Mouse (Mus musculus): ENCODE measurements around the gene Zfp334.

Zfp334 gene

DNA sequence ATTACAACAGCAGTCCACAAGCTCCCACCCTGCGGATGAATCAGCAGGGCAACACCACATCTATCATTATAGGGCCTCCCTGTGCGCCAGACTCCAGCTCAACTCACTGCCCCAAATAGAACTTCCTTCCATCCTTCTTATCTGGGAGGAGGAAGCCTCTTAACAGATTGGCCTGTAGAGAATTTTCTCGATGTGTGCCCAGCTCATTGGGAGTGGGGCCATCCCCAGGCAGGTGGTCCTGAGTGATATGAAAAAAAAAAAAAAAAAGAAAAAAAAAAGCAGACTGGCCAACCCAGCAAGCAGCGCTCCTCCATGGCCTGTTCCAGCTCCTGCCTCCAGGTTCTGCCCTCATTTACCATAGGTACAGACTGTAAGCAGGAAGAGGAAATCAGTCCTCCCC is 12.1 kb downstream of the Zfp334 start:
- no peak for DNase-seq (ENCODE audit: low spot score)

DNA sequence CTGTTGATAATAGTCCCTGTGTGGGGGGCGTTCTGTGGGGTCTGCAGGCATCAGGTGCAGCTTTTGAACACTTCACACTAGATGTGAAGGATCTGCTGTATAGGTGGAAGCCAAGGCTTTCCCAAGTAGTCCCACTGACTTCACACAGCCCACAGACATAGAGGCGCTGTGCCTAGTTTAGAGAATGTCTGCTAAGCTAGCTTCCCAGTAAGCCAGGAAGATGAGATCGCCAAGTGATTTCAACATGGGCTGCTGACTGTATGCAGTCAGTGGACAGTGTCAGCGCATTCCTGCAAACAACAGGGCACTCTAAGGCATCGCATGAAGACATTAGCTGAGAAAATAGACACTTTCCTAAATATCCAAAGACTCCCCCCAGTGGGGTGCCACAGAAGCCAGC is 12.6 kb downstream of the Zfp334 start:
- DNase-seq (ENCODE audit: low spot score), result no peak

DNA sequence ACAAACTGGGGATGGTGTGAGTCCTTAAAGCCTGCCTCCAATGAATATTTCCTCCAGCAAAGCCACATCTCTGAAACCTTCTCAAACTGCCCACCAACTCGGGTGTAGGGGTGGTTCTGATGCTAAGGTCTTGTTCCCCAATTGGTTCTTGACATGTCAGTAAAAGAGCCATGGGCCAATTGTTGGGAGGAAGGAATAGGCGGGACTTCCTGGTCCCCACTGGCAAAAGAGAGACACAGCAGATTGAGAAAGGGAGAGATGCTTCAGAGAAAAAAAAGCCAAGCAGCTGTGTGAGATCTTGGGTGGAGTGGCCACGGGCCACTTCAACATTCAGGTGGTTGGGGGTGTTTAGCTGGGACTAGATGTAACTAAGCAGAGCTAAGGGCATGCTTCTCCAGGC is 17.0 kb downstream of the Zfp334 start:
- DNase-seq (ENCODE audit: low spot score), result no peak

DNA sequence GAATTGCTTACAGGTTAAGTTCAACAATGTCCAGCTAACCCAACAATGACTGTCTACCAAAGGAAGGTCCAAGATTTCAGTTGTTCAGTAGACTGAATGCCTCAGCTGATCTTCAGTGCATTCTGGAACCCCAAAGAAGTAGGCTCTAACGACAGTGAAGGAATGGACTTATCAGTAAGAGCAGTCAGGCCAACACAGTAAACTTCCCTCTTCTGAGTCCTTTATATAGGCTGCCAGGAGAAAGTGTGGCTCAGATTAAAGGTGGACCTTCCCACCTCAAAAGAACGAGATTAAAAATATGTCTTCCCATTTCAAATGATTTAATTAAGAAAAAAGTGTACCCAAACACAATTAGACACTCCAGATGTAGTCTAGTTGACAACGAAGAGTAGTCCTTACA is 17.7 kb downstream of the Zfp334 start:
- DNase-seq (ENCODE audit: low spot score), result no peak

DNA sequence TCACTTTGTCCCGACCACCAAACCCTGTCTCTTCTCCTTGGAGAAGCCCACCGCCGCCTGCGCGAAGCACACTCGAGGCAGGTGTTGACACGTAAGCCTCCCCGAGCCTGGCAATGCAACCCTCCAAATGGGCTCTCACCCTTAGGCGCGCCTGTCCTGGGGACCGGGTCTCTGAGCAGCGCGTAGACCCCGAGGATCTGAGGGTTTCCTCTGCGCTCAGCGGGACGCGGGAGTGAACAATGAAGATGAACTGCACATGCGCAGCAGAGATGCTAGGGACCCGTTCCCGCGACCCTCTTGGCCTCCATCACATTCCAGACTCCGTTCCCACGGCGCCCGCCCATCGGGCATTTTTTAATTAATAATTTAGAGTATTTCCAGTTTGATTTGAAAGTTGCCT is 19.6 kb downstream of the Zfp334 start, which contains the start of gene Zfp663:
Zfp663 (minus strand) TSS at position 234 of the 400 bp plus-strand sequence.
- no peak for DNase-seq (ENCODE audit: low spot score)

DNA sequence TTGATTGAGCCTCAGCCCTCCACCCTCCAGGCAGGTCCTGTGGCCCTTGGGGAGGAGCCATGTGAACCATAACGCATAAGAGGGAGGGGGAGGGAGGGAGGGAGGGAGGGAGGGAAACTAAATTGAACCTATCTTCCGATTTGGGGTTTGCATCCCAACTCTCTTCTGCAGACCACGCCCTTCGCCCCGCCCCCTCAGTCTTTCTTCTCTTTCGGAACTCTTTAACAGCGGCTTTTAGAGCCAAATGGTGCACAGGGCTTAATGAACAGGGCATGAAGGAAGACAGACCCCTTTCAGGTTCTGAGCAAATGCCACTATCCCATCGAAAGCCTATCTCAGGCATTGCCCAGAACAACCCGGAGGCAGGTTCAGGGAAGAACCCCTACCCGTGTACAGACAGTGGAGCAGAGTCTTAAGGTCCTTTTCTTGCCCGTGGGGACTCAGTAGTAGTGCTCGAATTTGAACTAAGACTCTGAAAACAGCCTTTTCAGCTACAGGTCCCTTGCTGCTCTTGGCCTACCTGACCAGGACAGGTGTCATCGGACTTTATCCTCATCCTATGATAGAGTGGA is 20.1 kb downstream of the Zfp334 start:
- DNase-seq (ENCODE audit: low spot score), result no peak

DNA sequence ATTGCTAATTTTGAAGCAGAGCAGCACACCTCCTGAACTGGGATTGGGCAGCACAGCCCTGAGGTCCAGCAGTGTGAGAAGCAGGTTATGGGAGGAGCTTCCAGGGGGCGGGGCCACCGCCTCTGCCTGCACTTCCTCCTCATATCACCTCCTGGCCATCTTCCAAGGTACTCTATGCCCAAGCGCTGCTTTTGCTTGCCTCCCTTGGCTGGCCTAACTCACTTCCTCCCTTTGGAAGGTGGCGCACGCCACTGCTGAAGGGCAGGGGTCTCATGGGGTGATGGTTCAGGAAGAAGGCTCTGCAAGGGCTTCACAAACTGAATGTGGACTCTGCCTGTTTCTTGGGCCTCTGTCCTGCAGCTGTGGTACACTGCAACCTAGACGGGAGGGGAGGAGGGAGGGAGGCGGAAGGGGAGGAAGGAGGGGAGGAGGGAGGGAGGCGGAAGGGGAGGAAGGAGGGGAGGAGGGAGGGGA is 21.0 kb downstream of the Zfp334 start:
- peak; percentile 57 for DNase-seq (ENCODE audit: low spot score)

DNA sequence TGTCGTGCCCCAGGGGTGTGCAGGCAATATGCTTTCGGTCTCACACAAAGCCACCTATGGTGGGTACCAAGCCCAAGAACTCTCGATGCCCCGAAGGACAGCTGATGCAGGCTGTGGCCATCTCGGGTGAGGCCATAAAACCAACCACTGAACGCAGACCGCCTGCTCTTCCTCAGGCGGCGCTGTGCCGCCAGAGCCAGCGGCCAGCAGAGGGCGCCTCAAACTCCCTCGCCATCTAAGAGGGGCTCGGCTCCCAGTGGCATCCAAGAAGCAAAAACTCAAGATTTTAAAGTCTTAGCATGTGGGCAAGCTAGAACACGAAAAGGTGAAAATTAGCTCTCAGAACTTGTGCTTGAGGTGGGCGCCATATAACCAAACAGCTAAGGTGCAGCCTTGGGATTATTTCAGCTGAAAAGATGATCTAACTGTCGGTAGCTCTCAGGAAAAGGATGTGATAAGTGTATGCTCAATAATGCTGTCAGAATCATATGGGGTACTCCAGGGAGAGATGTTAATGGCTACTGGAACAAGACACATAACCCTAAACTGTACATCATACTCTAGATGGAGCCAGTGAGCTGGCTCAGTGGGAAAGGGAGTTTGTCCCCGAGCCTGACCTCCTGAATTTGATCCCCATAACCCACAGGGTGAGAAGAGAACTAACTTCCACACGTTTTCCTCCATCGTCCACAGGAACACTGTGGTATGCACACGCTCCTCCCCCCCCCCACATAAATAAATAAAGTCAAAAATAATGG is 23.5 kb downstream of the Zfp334 start:
- DNase-seq (ENCODE audit: low spot score), result no peak

DNA sequence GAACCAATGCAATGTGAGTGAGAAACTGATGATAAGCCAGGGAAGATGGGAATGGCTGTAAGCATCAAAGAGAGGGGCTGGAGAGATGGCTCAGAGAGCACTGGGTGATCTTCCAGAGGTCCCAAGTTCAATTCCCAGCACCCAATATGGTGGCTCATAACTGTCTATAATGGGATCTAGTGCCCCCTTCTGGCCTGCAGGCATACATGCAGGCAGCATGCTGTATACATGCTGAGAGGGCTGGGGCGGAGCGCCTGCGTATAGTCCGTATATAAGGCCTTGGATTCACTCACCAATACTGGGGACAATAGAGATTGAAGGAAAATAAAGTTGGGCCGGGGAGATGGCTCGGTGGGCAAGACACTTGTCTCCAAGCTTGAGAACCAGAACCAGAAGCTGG is 24.8 kb downstream of the Zfp334 start:
- no peak for DNase-seq (ENCODE audit: low spot score)

DNA sequence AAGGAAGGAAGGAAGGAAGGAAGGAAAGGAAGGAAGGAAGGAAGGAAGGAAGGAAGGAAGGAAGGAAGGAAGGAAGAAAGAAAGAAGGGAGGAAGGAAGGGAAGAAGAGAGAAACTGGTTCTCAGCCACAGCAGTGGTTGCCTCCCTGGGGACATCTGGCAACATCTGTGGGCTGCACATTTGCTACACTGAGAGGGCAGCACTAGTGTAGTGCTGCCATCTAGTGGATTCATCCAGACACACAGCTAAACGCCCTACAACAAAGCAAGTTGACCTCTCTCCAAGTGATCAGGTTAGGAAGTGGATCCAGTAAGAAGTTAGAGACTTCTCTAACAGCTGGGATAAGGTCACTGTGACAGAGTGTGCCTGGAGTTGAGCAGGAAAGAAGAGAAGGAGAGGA is 27.2 kb downstream of the Zfp334 start:
- DNase-seq (ENCODE audit: low spot score), result peak; percentile 37

DNA sequence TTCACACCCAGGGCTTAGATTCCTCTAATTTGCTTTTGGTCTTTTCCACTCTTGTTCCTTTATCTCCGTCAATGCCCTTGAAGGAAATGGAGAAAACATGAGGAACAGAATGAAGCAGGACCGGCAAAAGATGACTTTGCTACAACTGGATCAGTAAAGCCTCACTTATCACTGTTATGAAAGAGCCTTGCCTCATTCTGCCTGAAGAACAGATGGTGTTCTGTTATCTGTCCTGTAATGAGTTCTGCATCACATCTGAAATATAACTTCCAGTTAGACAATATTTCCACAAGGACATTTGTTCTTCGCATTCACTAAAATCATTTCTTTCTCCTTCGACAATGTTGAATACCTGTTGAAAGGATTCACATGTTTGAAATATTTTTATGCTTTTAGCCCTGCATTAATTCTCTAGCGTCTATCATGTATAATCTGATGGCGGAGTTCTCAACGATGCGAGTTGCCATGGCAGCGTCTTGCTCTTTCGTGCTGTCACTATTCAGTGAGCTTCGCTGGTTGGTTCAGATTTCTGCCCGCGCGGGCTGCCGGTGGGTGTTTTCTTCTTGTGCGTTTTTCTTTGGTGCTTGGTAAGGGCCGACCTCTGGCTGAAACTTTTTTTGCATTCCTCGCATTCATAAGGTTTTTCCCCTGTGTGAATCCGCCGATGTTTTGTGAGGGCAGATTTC is 36.1 kb downstream of the Zfp334 start:
- DNase-seq (ENCODE audit: low spot score), result no peak

DNA sequence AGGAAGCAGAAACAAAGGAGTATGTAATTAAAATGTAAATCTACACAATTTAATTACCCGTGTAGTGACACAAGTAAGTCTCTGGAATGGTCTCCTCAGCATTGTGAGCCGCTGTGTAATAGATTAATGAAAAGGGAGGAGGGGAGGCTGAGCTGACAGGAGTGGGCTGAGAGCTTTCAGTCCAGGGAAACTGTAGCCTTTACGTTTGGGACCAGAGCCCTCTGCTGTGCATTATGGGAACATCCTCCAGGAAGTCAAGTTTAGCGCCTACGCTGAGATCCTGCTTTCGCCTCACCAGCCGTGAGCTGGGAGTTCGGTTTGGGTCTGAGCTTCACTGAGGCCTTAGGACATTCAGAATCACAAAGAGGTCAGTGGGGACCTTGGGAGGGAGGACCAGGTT is 38.6 kb downstream of the Zfp334 start:
- no peak for DNase-seq (ENCODE audit: low spot score)

DNA sequence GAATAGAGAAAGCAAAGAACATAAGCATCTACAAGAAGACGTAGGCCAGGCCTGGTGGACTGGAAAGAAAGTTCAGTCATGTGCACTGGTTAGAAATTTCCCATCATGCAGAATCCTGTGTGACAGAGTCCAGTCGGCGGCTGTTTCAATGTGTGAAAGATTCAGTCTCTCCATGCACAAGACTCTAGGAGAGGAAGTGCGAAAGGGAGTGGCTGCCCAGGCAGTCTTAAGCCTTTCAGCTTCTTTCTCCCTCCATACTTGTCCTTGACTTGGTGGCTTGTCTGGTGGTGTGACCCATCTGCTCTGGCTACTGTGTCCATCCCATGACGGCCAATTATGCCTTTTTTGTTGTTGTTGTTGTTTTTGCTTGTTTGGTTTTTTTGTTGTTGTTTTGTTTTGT is 41.9 kb downstream of the Zfp334 start:
- DNase-seq (ENCODE audit: low spot score), result no peak

DNA sequence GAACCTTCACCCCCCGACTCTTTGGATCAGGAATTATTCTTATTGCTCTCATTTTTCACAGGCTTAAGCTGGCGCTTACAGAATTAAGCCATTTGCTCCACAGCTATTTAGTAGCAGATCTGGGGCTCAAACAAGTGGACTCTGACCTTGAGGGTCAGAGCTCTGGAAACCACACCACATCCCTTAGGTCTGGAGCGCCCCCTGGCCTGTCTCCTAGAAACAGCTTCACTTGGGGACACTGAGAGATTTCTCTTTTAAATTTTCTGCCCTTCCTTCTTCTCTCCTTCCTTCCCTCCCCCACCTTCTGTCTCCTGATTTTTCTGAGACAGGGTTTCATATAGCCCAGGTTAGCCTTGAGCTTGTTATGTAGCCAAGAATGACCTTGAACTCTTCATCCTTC is 50.9 kb downstream of the Zfp334 start:
- peak; percentile 45 for DNase-seq (ENCODE audit: low spot score)

DNA sequence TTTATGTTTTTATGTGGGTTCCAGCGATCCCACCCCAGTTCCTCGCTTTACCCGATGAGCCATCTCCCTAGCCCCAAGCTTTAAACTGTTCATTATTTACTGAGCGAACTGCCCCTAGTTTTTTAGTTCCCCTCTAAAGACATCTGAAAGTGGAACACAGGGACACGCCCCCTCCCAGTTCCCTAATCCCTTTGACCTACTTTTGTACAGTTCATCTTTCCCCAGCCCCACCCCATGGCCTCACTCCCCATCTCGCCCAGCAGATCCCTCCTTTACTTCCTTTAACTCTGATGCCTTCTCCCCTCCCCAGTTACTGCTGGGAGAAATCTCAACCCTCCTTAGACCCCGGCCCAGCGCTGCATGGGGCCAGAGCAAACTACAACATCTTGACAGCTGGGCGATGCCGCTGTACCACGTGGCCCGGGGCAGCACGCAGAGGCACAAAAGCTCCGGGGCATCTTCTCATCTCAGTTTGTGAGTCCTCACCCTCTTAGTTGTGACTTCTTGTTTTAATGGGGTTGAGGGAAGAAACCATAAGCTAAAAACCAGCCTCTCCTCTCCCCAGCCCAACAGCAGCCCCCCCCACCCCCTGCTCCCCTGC is 55.3 kb downstream of the Zfp334 start:
- no peak for DNase-seq (ENCODE audit: low spot score)

DNA sequence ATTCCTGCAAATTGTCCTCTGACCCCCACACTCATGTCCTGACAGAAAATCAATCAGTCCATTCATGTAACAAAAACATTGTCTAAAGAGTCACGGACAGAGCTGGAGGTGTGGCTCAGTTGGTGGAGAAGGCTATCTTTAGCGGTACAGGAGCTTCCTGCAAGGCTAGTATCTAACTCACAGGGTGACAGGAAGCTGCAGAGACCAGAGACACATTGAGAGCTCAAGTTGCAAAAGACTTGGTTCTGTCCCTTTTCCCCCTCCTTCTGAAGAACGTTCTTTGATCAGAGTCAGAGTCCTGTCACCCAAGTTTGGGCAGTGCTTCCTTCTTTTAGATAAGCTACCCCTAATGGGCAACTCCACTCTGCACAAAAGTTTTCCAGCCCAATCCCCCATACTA is 58.4 kb downstream of the Zfp334 start:
- DNase-seq (ENCODE audit: low spot score), result no peak

DNA sequence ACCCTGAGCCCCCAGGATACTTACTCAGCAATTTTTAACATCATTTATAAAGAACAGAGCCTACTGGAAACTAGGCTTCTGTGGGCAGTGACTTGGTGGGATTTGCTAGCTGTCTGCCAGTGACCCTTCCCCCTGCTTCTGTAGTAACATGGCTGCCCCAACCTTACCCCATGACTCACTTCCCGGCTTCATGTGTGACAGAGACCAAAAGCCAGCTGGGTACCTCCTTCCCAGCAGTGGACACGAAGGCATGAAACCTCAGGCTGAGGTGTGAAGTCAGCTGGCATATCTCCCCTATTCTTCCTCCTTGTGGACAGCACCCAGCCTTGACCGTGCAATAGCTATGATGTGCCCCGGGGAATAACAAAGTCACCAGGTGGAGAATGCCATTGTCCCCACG is 59.3 kb downstream of the Zfp334 start:
- no peak for DNase-seq (ENCODE audit: low spot score)

DNA sequence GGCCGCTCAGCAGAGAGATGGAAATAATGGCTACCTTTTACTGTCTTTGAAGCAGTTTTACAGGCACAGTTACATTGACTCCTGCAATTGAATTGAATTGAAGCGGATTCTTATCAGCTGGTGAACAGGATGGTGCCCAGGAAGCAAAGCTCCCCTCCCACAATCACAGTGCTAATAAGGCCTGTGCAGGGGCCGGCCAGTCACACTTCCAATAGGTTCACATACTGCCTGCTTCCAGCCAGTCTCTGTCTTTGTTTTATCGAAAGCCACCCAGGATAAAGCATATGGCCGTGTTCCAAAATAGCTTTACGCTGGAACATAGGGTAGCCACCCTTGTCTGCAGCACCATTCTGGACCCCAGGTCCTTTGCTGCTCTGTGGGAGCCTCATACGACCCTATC is 60.7 kb downstream of the Zfp334 start:
- no peak for DNase-seq (ENCODE audit: low spot score)

DNA sequence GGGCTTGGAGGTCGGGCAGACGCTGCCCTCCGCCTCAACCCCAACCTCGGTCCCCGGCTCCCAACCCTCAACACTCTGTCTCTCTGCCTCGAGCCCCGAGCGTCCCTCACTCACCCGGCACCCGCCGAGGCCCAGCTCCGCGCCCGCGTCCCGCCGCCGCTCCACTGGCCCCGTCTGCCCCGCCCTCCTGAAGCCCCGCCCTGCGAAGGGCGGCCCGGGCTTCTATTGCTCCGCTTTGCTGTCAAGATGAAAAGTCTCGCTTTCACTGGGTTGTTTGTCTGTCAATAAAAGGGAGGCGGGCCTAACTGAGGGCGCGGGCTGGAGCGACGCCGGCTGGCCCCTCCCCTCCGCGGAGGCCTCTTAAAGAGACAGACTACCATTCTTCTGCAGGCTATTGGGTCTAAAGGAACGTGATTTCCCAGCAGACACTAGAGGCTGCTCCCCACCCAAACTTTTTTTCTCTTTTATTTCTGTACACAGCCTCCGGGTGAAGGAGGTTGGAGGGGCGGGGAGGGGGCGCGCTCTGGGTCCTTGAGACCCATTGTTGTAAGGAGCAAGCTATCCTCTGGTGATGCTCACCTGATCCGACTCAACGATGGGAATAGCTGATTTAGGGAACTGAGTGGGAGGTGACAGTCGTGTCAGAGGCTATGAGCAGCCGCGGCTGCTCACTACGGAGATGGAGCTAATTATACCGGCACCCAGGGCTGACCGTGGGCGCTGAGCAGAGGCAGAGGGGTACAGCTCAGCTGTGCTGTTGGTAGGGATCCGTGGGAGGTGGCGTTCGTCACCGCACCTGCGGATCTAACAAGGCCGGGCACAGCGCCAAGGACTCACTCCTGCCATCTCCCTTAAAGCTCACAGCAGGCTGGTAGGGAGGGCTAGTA is 61.5 kb downstream of the Zfp334 start, which contains the start of gene Elmo2:
Elmo2 (minus strand) TSS at position 176 of the 887 bp plus-strand sequence.
- peak; percentile 97 for DNase-seq (ENCODE audit: low spot score)

DNA sequence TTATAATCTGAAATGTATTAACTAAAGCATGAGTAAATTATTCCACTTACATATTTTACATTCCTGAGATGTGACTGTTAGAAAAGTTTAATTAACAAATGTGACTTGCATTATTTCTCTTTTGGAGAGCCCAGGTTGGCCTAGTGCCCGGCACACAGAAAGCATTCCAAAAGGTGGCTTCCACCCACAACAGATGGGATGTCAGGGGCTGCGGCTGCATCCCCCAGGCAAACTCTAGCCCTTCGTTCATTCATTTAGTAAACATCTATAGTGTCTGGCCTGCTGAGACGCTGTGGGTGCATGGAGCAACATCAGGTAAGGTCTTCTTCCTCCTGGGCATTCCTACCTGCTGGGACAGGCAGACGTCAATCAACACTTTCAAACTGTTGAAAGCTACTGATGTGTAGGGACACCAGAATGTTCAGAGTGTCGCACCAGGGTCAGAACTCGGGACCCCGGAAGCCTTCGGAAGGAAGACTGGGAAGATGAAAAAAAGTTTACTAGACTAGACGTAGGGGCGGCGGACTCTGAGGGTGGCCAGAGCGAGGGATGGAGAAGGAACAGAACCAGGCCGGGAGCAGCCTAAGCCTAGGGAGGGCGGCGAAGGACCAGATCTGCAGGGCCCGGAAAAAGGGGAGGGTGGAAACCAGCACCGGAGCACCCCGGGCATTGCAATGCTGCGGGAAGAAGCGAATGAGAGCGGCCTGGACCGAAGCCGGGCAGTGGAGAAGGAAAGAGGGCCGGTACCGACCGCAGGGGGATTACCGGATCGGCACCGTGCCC is 62.3 kb downstream of the Zfp334 start:
- DNase-seq (ENCODE audit: low spot score), result no peak

Data from yolk sac, embryonic 10.5 days (tissue).